Mouse (Mus musculus): ENCODE data around the gene Adam11.

The Adam11 gene

GRCm38 (mm10) chr11:102778165-102778564, 16.9 kb downstream of the Adam11 start:
- in situ Hi-C loops (cut with MboI; ENCODE audit: low sequenced_read_pairs), result no loop called here

DNA sequence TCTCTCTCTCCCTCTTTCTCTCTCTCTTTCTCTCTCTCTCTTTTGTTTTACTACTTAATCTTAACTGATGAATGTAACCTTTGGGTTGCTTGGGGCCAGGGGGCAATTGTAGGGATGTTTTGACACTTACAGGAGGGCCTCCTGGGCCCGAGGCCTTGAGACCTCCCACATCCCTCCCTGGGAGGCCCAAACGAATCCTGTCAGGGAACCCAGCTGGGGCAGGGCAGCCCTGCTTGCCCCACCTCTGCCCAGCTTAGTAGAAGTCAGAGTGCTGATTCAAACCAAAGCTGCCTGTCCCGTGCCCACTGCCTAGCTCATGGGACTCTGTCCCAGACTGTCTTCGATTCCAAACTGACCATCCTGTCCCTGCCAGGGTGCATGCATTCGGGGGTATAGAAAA, 17.4 kb downstream of the Adam11 start:
- in situ Hi-C loops (cut with MboI; ENCODE audit: low sequenced_read_pairs), result no loop called here

DNA sequence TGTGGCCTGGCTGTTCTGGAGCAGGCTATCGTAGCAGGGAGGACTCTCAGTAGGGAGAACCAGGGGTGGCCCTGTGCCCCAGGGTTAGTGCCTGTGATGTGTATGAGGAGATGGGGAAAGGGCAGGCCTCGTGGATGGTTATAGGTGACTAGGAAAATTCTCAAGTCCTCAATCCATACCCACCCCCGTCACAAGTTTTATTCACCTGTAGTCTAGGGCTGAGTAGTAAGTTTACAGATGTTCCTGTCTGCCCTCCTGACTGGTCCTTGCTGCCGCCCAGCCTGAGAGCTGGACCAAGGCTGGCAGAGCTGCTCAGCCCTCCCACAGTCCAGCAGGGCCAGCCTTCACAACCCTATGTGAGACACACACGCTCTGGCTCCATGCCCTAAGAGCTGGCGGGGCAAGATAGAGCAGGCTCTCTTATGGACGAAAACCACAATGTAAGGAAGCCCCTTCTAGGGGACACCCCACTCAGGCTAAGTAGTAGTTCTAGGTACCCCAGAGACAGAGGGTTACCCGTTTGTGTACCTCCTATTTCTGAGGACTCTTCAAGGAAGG, 17.9 kb downstream of the Adam11 start:
- in situ Hi-C loops (cut with MboI; ENCODE audit: low sequenced_read_pairs), result no loop called here

DNA sequence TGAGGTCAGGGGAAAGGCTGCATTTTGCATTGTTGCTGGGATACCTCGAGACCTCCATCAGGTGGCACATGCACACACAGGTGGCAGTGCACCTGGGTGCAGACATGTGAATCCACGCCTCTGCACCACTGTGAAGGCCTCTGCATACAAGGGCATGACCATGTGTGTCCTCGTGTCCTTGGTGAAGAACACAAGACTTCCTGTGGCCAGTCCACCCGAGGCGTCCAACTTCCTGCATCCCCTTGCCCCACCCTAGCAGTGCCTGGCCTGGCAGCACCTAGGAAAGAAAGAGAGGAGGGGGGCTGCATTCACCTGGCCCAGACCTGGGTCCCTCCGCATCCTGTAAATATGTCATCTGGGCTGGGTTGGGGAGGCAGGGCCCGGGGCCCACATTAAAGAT, 18.6 kb downstream of the Adam11 start:
- in situ Hi-C loops (cut with MboI; ENCODE audit: low sequenced_read_pairs), result no loop called here

DNA sequence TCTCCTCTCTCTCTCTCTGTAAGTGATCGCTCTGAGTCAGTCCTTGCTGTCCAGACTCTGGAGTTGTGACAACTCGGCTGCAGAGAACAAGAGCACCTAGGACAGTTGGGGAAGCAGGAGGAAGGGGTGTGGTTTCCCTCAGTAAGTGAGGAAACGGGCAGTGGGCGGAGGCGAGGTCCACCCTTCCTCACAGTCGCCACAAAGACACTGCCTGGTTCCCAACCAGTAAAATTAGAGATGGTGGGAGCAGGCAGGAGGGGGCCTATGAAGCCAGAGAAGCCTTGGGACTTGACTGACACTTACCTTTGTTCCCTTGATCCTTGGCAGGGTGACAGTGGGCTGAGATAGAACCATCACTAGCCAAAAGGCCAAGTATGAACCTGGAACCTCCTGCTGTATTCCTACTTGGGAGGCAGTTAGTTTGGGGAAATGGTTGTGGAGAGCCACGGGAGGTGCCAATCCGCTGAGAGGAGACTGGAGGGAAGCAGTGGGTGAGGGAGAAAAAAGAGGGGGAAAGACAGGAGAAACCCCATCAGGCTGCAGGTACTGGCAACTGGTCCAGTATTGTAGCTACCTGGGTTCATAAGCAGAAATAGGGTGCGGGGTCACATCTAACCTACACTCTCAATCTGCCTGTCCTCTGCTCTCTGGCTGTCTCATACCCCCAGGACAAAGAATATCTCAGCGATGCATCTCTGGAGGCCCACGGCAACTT, 19.2 kb downstream of the Adam11 start:
- in situ Hi-C loops (cut with MboI; ENCODE audit: low sequenced_read_pairs), result no loop called here

- in situ Hi-C loops (cut with MboI; ENCODE audit: low sequenced_read_pairs), result no loop called here
These were observed 19.7 kb downstream of the Adam11 start for GRCm38 (mm10) chr11:102780986-102781351.

- in situ Hi-C loops (cut with MboI; ENCODE audit: low sequenced_read_pairs), result no loop called here
These were observed 20.3 kb downstream of the Adam11 start for GRCm38 (mm10) chr11:102781523-102781922.

GRCm38 (mm10) chr11:102783443-102783842, 22.2 kb downstream of the Adam11 start:
- in situ Hi-C loops (cut with MboI; ENCODE audit: low sequenced_read_pairs), result no loop called here

GRCm38 (mm10) chr11:102787688-102788177, 26.5 kb downstream of the Adam11 start:
- in situ Hi-C loops (cut with MboI; ENCODE audit: low sequenced_read_pairs), result no loop called here

GRCm38 (mm10) chr11:102791682-102792445, 30.6 kb downstream of the Adam11 start:
- in situ Hi-C loops (cut with MboI; ENCODE audit: low sequenced_read_pairs), result no loop called here

- in situ Hi-C loops (cut with MboI; ENCODE audit: low sequenced_read_pairs), result no loop called here
These were observed 32.9 kb downstream of the Adam11 start for GRCm38 (mm10) chr11:102794157-102794556.

DNA sequence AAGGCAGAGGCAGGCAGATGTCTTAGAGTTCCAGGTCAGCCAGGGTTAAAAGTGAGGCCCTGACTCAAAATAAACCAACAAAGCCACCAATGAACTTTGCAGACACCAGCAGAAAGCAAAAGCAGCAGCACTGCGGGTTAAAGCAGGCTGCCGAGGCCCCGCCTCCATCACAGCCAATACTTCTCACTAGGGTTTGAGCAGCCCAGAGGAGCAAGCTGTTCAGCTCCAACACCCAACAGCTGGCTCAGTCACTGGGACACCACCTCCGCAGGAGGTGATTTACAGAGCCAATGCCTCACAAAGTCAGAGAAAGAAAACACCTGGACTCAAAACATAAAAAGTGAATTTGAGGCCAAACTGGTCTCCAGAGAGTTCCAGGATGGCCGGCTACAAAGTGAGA, 42.2 kb downstream of the Adam11 start:
- in situ Hi-C loops (cut with MboI; ENCODE audit: low sequenced_read_pairs), result no loop called here

DNA sequence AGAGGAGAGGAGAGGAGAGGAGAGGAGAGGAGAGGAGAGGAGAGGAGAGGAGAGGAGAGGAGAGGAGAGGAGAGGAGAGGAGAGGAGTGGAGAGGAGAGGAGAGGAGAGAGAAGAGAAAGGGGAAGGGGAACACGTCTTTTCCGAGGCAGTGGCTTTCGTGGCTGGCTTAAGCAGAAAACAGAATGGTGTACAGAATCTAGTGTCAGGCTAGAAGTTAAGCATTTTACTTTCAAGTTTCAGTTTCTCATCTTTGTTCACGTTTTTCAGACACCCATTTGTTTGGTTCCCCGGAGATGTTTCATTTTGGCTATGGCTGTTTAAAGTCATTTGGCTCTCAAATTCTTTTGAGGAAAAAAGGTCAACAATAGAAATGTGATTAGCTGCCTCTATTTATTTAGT, 47.0 kb downstream of the Adam11 start:
- in situ Hi-C loops (cut with MboI; ENCODE audit: low sequenced_read_pairs), result no loop called here

- in situ Hi-C loops (cut with MboI; ENCODE audit: low sequenced_read_pairs), result no loop called here
These were observed 49.7 kb downstream of the Adam11 start for GRCm38 (mm10) chr11:102810721-102811485.

DNA sequence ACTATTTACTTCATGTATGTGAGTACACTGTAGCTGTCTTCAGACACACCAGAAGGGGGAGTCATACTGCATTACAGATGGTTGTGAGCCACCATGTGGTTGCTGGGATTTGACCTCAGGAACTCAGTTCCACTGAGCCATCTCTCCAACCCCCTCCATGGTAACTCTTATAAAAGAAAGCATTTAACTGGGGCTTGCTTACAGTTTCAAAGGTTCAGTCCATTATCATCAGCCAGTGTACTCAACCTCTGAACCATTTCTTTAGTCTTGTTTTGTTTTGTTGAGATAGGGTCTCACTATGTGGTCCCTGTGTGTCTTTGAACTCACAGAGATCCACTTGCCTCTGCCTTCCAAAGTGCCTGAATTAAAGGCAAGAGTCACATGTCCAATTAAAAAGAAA, 53.6 kb downstream of the Adam11 start:
- in situ Hi-C loops (cut with MboI; ENCODE audit: low sequenced_read_pairs), result no loop called here

DNA sequence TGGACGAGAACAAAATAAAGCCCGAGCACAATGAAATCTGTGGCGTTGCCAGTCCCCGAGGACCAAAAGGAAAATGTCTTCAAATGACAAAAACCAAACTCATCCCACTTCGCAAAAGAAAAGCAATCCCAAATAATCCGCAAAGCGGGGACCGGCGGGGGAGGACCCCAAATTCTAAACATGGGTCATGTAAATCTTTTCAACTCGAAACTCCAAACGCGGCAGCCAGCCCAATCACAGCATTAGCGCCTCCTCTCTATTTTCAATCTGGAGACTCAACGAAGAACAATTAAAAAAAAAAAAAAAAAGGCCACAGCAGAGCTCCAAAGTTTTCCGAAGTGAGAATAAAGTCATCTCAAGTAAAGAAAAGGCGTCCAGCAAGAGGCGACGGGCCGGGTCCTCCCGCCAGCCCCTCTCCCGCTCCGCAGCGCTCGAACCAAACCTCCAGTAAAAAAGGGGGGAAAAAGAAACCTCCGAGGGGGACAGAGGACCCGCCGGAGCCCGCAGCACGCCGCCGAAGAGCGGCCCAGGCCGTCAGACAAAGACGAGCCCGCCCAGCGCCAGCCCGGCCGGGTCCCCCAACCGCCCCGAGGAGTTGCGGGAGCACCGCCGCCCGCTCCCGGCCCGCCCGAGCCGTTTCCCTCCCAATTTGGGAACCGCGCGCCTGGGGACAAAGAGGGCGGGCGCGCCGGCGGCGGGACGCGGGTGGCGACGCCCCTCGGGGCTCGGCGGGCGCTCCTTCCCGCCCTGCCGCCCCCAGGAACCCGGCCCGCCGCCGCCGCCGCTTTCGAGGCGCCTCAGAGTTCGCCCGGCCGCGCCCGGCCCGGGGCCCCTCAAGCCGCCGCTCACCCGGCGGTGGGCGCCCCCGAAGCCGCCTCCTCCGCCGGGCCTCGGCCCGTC, 57.1 kb downstream of the Adam11 start:
- in situ Hi-C loops (cut with MboI; ENCODE audit: low sequenced_read_pairs), result no loop called here

GRCm38 (mm10) chr11:102819021-102819782, 58.0 kb downstream of the Adam11 start, which contains the start of gene Gjc1:
Gjc1 (minus strand) TSS chr11:102819700.
- in situ Hi-C loops (cut with MboI; ENCODE audit: low sequenced_read_pairs), result no loop called here

DNA sequence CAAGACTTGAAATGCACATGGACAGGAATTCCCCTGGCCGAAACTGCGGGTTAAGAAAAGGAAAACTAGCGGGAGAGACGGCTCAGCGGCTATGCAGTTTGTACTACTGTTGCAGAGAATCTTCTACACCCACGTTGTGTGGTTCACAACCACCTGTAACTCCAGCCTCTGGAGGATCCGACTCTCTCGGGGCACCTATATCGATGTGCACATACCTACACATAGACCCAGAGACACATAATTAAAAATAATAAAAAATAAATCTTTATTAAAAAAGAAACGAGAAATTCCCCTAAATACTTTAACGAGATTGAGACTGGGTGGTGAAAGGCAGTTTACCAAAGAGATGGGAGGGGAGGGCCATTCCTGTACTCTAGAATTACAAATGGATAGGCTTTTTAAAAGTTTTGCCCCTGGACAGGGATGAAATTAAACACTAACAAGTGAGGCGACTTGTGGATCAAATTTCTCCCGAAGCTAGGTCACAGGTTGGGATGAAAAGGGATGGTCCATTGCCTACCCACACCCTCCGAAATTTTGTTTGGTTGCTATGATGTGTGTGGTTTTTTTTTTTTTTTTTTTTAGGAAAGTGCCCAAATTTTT, 58.6 kb downstream of the Adam11 start:
- in situ Hi-C loops (cut with MboI; ENCODE audit: low sequenced_read_pairs), result no loop called here

DNA sequence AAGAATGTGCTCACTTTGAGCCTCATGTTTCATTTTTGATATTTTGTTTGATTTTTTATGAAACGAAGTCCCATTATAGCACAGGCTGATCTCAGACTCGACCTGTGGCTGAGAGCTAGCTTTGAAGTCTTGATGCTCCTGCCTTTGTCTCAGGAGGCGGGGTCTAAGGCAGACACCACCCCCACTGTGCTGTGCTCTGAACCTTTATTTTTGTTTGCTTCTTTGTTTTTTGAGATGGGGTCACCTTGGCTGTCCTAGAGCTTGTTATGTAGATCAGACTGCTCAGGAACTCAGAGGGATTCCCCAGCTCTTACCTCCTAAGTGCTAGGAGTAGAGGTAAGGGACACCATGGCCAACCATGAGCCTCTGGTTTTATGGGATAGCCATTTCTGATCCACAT, 59.2 kb downstream of the Adam11 start:
- in situ Hi-C loops (cut with MboI; ENCODE audit: low sequenced_read_pairs), result no loop called here

Data from CH12F3 (cell line).